Mouse (Mus musculus): ENCODE measurements around the gene Cd3d. TPM values are rescaled to one million over a fixed set of nuclear protein-coding genes. Genes with fewer than 3 reads are reported as not detected.

Gene Cd3d
- polyA plus RNA-seq, 1 experiment from 2014 or later, result not detected

DNA sequence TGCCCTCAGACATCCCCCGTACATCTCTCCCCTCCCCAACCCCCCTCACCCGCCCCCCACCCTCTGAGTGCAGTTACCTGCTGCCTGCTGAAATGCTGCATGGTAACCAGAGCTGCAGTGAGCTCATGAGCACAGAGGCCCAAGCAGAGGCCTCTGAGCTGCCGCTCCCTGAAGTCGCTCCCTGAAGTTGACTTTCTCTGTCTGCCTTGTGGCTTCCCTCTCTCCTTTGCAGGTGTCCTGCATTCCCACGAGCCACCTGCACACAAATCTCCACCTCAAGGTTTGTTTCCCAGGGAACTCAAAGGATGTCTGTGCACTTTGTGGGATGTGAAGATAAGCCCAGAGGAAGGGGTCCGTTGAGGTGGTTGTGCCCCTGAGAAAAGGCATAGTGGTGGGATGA lies 29.7 kb downstream of the Cd3d start:
- no peaks in the 10 kb centered on the region for H3K27me3 ChIP-seq (replicated peaks; ENCODE audit: control insufficient read depth, insufficient read depth, low read length)
- 44% methylated on average over 6 of the region's 6 CpGs for WGBS
- no peak overlapping the region for H3K4me3 ChIP-seq (ENCODE audit: low read depth, low read length)
- no peaks in the 10 kb centered on the region for H3K4me1 ChIP-seq (replicated peaks; ENCODE audit: control insufficient read depth, insufficient read depth, low read length)
- no peak overlapping the region for H3K27ac ChIP-seq (ENCODE audit: low read depth)
- no peak overlapping the region for H3K4me2 ChIP-seq (ENCODE audit: low read length)
- no peaks in the 10 kb centered on the region for H3K9me3 ChIP-seq (ENCODE audit: control insufficient read depth, low read length)
- ATAC-seq (replicated peaks; ENCODE audit: low FRiP score, low TSS enrichment, low read depth), result no peak
- DNase-seq (ENCODE audit: low spot score), result no peak
- H3K36me3 ChIP-seq (ENCODE audit: control insufficient read depth, insufficient read depth, low read length), result no peaks in the 10 kb centered on the region
- H3K9ac ChIP-seq (ENCODE audit: low read length), result no peak overlapping the region

GRCm38 (mm10) chr9:45014879-45015278 lies 33.3 kb downstream of the Cd3d start:
- DNase-seq (ENCODE audit: low spot score), result no peak
- no peak overlapping the region for H3K4me2 ChIP-seq (ENCODE audit: low read length)
- 46% methylated on average over 2 of the region's 2 CpGs for WGBS
- no peaks in the 10 kb centered on the region for H3K4me1 ChIP-seq (replicated peaks; ENCODE audit: control insufficient read depth, insufficient read depth, low read length)
- no peak overlapping the region for H3K27ac ChIP-seq (ENCODE audit: low read depth)
- H3K36me3 ChIP-seq (ENCODE audit: control insufficient read depth, insufficient read depth, low read length), result no peaks in the 10 kb centered on the region
- H3K27me3 ChIP-seq (replicated peaks; ENCODE audit: control insufficient read depth, insufficient read depth, low read length), result no peaks in the 10 kb centered on the region
- no peak overlapping the region for H3K9ac ChIP-seq (ENCODE audit: low read length)
- H3K9me3 ChIP-seq (ENCODE audit: control insufficient read depth, low read length), result no peaks in the 10 kb centered on the region
- no peak for ATAC-seq (replicated peaks; ENCODE audit: low FRiP score, low TSS enrichment, low read depth)
- H3K4me3 ChIP-seq (ENCODE audit: low read depth, low read length), result no peak overlapping the region

- DNase-seq (ENCODE audit: low spot score) (no peak), ATAC-seq (replicated peaks; ENCODE audit: low FRiP score, low TSS enrichment, low read depth) (no peak)
- Histone ChIP-seq H3K9ac (ENCODE audit: low read length) (no peak overlapping the region), H3K27ac (ENCODE audit: low read depth) (no peak overlapping the region), H3K4me2 (ENCODE audit: low read length) (no peak overlapping the region), H3K36me3 (ENCODE audit: control insufficient read depth, insufficient read depth, low read length) (no peaks in the 10 kb centered on the region), H3K27me3 (replicated peaks; ENCODE audit: control insufficient read depth, insufficient read depth, low read length) (no peaks in the 10 kb centered on the region), H3K9me3 (ENCODE audit: control insufficient read depth, low read length) (no peaks in the 10 kb centered on the region), H3K4me3 (ENCODE audit: low read depth, low read length) (no peak overlapping the region), H3K4me1 (replicated peaks; ENCODE audit: control insufficient read depth, insufficient read depth, low read length) (no peaks in the 10 kb centered on the region)
- 65% methylated on average over 3 of the region's 3 CpGs for WGBS
These were observed 34.3 kb downstream of the Cd3d start for GRCm38 (mm10) chr9:45015841-45016240.

GRCm38 (mm10) chr9:45018031-45018430 lies 36.4 kb downstream of the Cd3d start:
- Histone ChIP-seq H3K9ac (ENCODE audit: low read length) (no peak overlapping the region), H3K27me3 (replicated peaks; ENCODE audit: control insufficient read depth, insufficient read depth, low read length) (no peaks in the 10 kb centered on the region), H3K9me3 (ENCODE audit: control insufficient read depth, low read length) (no peaks in the 10 kb centered on the region), H3K4me1 (replicated peaks; ENCODE audit: control insufficient read depth, insufficient read depth, low read length) (no peaks in the 10 kb centered on the region), H3K4me2 (ENCODE audit: low read length) (no peak overlapping the region), H3K4me3 (ENCODE audit: low read depth, low read length) (no peak overlapping the region), H3K36me3 (ENCODE audit: control insufficient read depth, insufficient read depth, low read length) (no peaks in the 10 kb centered on the region), H3K27ac (ENCODE audit: low read depth) (no peak overlapping the region)
- WGBS, result 76% methylated on average over 11 of the region's 11 CpGs
- no peak for DNase-seq (ENCODE audit: low spot score)
- no peak for ATAC-seq (replicated peaks; ENCODE audit: low FRiP score, low TSS enrichment, low read depth)

- Histone ChIP-seq H3K27ac (ENCODE audit: low read depth) (no peak overlapping the region), H3K36me3 (ENCODE audit: control insufficient read depth, insufficient read depth, low read length) (no peaks in the 10 kb centered on the region), H3K4me3 (ENCODE audit: low read depth, low read length) (no peak overlapping the region), H3K4me2 (ENCODE audit: low read length) (no peak overlapping the region), H3K27me3 (replicated peaks; ENCODE audit: control insufficient read depth, insufficient read depth, low read length) (no peaks in the 10 kb centered on the region), H3K9ac (ENCODE audit: low read length) (no peak overlapping the region), H3K9me3 (ENCODE audit: control insufficient read depth, low read length) (no peaks in the 10 kb centered on the region), H3K4me1 (replicated peaks; ENCODE audit: control insufficient read depth, insufficient read depth, low read length) (no peaks in the 10 kb centered on the region)
- DNase-seq (ENCODE audit: low spot score), result peak; percentile 65
- WGBS, result 9% methylated on average over 3 of the region's 3 CpGs
- ATAC-seq (replicated peaks; ENCODE audit: low FRiP score, low TSS enrichment, low read depth), result no peak
These were observed 41.2 kb downstream of the Cd3d start for GRCm38 (mm10) chr9:45022800-45023199.

DNA sequence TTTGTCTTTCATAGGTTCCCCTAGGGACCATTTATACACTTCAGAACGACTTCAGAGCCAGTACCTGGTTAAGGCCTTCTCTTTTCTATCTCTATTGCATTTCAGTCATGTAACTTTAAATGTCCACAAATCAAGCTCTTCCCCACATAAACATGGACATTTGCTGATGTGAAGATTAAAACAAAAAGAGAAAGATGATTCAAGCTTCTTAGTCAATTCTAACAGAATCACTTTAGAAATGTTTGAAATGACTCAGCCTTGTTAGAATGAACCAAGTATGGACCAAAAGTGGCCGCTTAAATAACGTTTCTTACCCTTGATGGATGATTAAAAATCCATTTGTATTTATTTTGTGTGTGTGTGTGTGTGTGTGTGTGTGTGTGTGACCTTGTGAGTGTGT lies 42.1 kb downstream of the Cd3d start:
- Histone ChIP-seq H3K36me3 (ENCODE audit: control insufficient read depth, insufficient read depth, low read length) (no peaks in the 10 kb centered on the region), H3K9me3 (ENCODE audit: control insufficient read depth, low read length) (no peaks in the 10 kb centered on the region), H3K4me3 (ENCODE audit: low read depth, low read length) (no peak overlapping the region), H3K4me1 (replicated peaks; ENCODE audit: control insufficient read depth, insufficient read depth, low read length) (no peaks in the 10 kb centered on the region), H3K9ac (ENCODE audit: low read length) (no peak overlapping the region), H3K27me3 (replicated peaks; ENCODE audit: control insufficient read depth, insufficient read depth, low read length) (no peaks in the 10 kb centered on the region), H3K4me2 (ENCODE audit: low read length) (no peak overlapping the region), H3K27ac (ENCODE audit: low read depth) (no peak overlapping the region)
- WGBS, result 70% methylated on average over 3 of the region's 3 CpGs
- DNase-seq (ENCODE audit: low spot score) (no peak), ATAC-seq (replicated peaks; ENCODE audit: low FRiP score, low TSS enrichment, low read depth) (no peak)

DNA sequence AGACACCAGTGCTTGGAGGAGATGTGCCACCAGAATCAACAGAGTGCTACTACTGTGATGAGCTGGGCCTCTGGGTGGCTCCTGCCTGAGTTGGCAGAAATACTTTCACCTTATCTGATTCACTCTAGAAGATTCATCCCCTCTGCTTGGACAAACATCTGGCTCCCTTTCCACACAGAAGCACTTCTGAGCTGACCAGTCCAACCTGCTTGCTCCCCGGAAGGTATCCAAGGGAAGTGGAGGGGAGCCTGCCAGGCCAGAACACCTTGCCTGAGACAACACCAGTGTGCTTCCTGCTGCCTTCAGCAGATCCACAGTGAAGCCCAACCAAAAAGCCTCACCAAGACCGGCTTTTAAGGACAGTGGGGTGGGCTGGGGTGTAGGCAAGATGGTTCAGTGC lies 42.6 kb downstream of the Cd3d start:
- ATAC-seq (replicated peaks; ENCODE audit: low FRiP score, low TSS enrichment, low read depth) (no peak), DNase-seq (ENCODE audit: low spot score) (no peak)
- Histone ChIP-seq H3K4me3 (ENCODE audit: low read depth, low read length) (no peak overlapping the region), H3K27me3 (replicated peaks; ENCODE audit: control insufficient read depth, insufficient read depth, low read length) (no peaks in the 10 kb centered on the region), H3K27ac (ENCODE audit: low read depth) (no peak overlapping the region), H3K4me1 (replicated peaks; ENCODE audit: control insufficient read depth, insufficient read depth, low read length) (no peaks in the 10 kb centered on the region), H3K36me3 (ENCODE audit: control insufficient read depth, insufficient read depth, low read length) (no peaks in the 10 kb centered on the region), H3K4me2 (ENCODE audit: low read length) (no peak overlapping the region), H3K9me3 (ENCODE audit: control insufficient read depth, low read length) (no peaks in the 10 kb centered on the region), H3K9ac (ENCODE audit: low read length) (no peak overlapping the region)
- WGBS, result 77% methylated on average over 2 of the region's 2 CpGs

DNA sequence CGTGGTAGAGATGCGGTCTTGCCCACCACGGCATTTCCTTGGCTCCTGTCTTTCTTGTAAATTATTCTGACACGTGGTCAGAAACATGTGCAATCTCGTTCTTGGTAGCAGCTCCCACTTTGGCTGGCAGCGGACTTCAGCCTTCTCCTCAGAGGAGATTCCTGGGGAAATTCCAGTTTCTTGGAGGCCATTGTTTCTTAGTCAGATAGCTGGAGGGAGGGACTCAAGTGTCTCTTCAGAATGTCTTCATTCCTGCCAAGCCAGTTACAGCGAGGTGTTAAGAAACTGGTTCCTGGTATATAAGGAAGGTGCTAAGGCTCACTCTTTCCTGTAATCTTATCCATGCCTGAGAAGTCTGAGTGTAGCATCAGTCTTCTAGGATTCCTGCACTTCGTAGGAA lies 45.8 kb downstream of the Cd3d start:
- Histone ChIP-seq H3K4me2 (ENCODE audit: low read length) (no peak overlapping the region), H3K27ac (ENCODE audit: low read depth) (no peak overlapping the region), H3K4me1 (replicated peaks; ENCODE audit: control insufficient read depth, insufficient read depth, low read length) (no peaks in the 10 kb centered on the region), H3K36me3 (ENCODE audit: control insufficient read depth, insufficient read depth, low read length) (no peaks in the 10 kb centered on the region), H3K9me3 (ENCODE audit: control insufficient read depth, low read length) (no peaks in the 10 kb centered on the region), H3K27me3 (replicated peaks; ENCODE audit: control insufficient read depth, insufficient read depth, low read length) (no peaks in the 10 kb centered on the region), H3K4me3 (ENCODE audit: low read depth, low read length) (no peak overlapping the region), H3K9ac (ENCODE audit: low read length) (no peak overlapping the region)
- ATAC-seq (replicated peaks; ENCODE audit: low FRiP score, low TSS enrichment, low read depth) (no peak), DNase-seq (ENCODE audit: low spot score) (no peak)
- WGBS, result 63% methylated on average over 8 of the region's 8 CpGs

GRCm38 (mm10) chr9:45030341-45030740 lies 48.8 kb downstream of the Cd3d start:
- Histone ChIP-seq H3K4me1 (replicated peaks; ENCODE audit: control insufficient read depth, insufficient read depth, low read length) (no peaks in the 10 kb centered on the region), H3K27ac (ENCODE audit: low read depth) (no peak overlapping the region), H3K36me3 (ENCODE audit: control insufficient read depth, insufficient read depth, low read length) (no peaks in the 10 kb centered on the region), H3K4me3 (ENCODE audit: low read depth, low read length) (no peak overlapping the region), H3K9ac (ENCODE audit: low read length) (no peak overlapping the region), H3K4me2 (ENCODE audit: low read length) (no peak overlapping the region), H3K9me3 (ENCODE audit: control insufficient read depth, low read length) (no peaks in the 10 kb centered on the region), H3K27me3 (replicated peaks; ENCODE audit: control insufficient read depth, insufficient read depth, low read length) (no peaks in the 10 kb centered on the region)
- 66% methylated on average over 6 of the region's 6 CpGs for WGBS
- ATAC-seq (replicated peaks; ENCODE audit: low FRiP score, low TSS enrichment, low read depth), result no peak
- DNase-seq (ENCODE audit: low spot score), result no peak

Measured in intestine, embryonic 14.5 days (tissue).